Mouse (Mus musculus): ENCODE measurements around the gene Secisbp2.

Secisbp2 gene

GRCm38 (mm10) chr13:51685290-51685966 is 33.9 kb downstream of the Secisbp2 start:
- no peak for DNase-seq (ENCODE audit: low spot score)

GRCm38 (mm10) chr13:51686966-51687365 is 35.5 kb downstream of the Secisbp2 start:
- no peak for DNase-seq (ENCODE audit: low spot score)

- DNase-seq (ENCODE audit: low spot score): no peak
These were observed 37.2 kb downstream of the Secisbp2 start for GRCm38 (mm10) chr13:51688688-51689087.

- DNase-seq (ENCODE audit: low spot score): no peak
These were observed 45.0 kb downstream of the Secisbp2 start for GRCm38 (mm10) chr13:51696481-51696880.

- no peak for DNase-seq (ENCODE audit: low spot score)
These were observed 46.0 kb downstream of the Secisbp2 start for GRCm38 (mm10) chr13:51697455-51697854.

GRCm38 (mm10) chr13:51697897-51698296 is 46.4 kb downstream of the Secisbp2 start:
- DNase-seq (ENCODE audit: low spot score): no peak

- DNase-seq (ENCODE audit: low spot score): no peak
These were observed 46.8 kb downstream of the Secisbp2 start for GRCm38 (mm10) chr13:51698318-51698717.

- no peak for DNase-seq (ENCODE audit: low spot score)
These were observed 52.4 kb downstream of the Secisbp2 start for GRCm38 (mm10) chr13:51703893-51704292.

GRCm38 (mm10) chr13:51705882-51706854 is 54.7 kb downstream of the Secisbp2 start:
- no peak for DNase-seq (ENCODE audit: low spot score)

GRCm38 (mm10) chr13:51710738-51711137 is 59.2 kb downstream of the Secisbp2 start:
- DNase-seq (ENCODE audit: low spot score): no peak

GRCm38 (mm10) chr13:51712022-51712421 is 60.5 kb downstream of the Secisbp2 start:
- no peak for DNase-seq (ENCODE audit: low spot score)

- DNase-seq (ENCODE audit: low spot score): no peak
These were observed 65.1 kb downstream of the Secisbp2 start for GRCm38 (mm10) chr13:51716350-51717263.

- no peak for DNase-seq (ENCODE audit: low spot score)
These were observed 67.8 kb downstream of the Secisbp2 start for GRCm38 (mm10) chr13:51719256-51719655.

- no peak for DNase-seq (ENCODE audit: low spot score)
These were observed 69.1 kb downstream of the Secisbp2 start for GRCm38 (mm10) chr13:51720556-51720955.

GRCm38 (mm10) chr13:51723114-51723513 is 71.6 kb downstream of the Secisbp2 start:
- DNase-seq (ENCODE audit: low spot score): no peak

- DNase-seq (ENCODE audit: low spot score): no peak
These were observed 73.1 kb downstream of the Secisbp2 start for GRCm38 (mm10) chr13:51724566-51724965.

- no peak for DNase-seq (ENCODE audit: low spot score)
These were observed 73.9 kb downstream of the Secisbp2 start for GRCm38 (mm10) chr13:51725446-51725845.

- peak; percentile 38 for DNase-seq (ENCODE audit: low spot score)
These were observed 74.6 kb downstream of the Secisbp2 start for GRCm38 (mm10) chr13:51725926-51726574.

- DNase-seq (ENCODE audit: low spot score): peak; percentile 53
These were observed 75.9 kb downstream of the Secisbp2 start for GRCm38 (mm10) chr13:51727364-51727763.

- DNase-seq (ENCODE audit: low spot score): peak; percentile 84
These were observed 78.4 kb downstream of the Secisbp2 start for GRCm38 (mm10) chr13:51729887-51730361.

GRCm38 (mm10) chr13:51731474-51731873 is 80.0 kb downstream of the Secisbp2 start:
- no peak for DNase-seq (ENCODE audit: low spot score)
